Mouse (Mus musculus): ENCODE measurements at regions not wholly inside any gene's neighbourhood (a gene's known extent, or its start where the extent isn't known, plus 50 kb on each side); places are given as distances from the start of the nearest gene placed in this dataset.

DNA sequence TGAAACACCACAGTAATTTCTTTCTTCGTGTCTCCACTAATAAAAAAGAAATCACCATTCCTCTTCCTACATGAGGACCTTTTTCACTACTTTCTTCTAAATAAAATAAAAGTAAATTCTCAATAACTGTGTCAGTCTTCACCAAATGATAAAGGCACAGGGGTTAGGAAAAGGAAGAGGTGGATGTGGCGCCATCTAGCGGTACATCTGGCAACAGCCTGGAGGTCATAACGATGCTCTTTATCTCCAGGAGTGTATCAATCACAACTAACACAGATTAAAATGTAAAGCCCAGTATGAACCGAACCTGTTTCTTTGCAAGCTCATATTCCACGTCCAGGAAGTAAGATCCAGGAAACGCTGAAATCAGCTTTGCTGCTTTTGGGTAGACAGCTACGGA lies 793.0 kb downstream of the Gm7489 start:
- H3K27me3 ChIP-seq (ENCODE audit: control insufficient read depth, insufficient read depth, low read length): no peaks in the 10 kb centered on the region
- H3K4me3 ChIP-seq (replicated peaks; ENCODE audit: insufficient read depth, low read depth, low read length): no peak overlapping the region
- no peak for TF ChIP-seq POLR2A (IDR thresholded peaks at IDR 0.05; ENCODE audit: borderline replicate concordance, insufficient read depth, low read length)
- TF ChIP-seq CTCF (IDR thresholded peaks at IDR 0.05; ENCODE audit: borderline replicate concordance, insufficient read depth, low read depth, low read length): peak; percentile 21; the same call in 1 of the 2 replicates
- no peaks in the 10 kb centered on the region for H3K4me1 ChIP-seq (ENCODE audit: control insufficient read depth, insufficient read depth, low read length)
- WGBS: 78% methylated on average over 8 of the region's 8 CpGs
- no peak for DNase-seq
- H3K27ac ChIP-seq (ENCODE audit: insufficient read depth, low read length): no peak overlapping the region
